Mouse (Mus musculus): ENCODE measurements around the gene D630036H23Rik. TPM values are rescaled to one million over a fixed set of nuclear protein-coding genes. Genes with fewer than 3 reads are reported as not detected.
"Not testable (repeated sequence)": the region's sequence is repeated elsewhere in the genome, so short reads cannot be mapped to it uniquely, and the experiment has no call there.

Gene D630036H23Rik
- polyA plus RNA-seq, 1 experiment, result 0.32 TPM

DNA sequence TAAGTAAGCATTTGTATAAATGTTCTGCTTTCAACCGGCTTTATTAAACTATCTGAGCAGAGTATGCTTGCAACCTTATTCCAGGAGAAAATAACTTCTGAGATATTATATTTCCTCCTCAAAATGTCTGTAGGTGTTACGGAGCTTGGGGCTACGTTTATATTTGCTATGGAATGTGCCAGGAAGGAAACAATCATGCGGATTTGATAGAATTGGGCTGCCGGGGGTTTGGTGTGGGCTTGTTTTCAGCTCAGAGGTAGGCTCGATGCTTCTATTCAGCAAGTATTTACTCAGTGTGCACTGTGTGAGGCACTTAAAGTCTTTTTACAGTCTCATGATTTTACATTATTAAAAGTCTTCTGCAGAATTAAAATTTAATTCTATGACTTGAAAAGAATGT lies 3.4 kb upstream of the D630036H23Rik start:
- Histone ChIP-seq H3K27me3 (ENCODE audit: control insufficient read depth, insufficient read depth, low read length) (no peaks in the 10 kb centered on the region), H3K4me3 (ENCODE audit: extremely low read depth, insufficient read depth, insufficient read length) (no peak overlapping the region), H3K4me1 (ENCODE audit: control insufficient read depth, insufficient read depth, insufficient read length) (no peaks in the 10 kb centered on the region; the same call in none of the 2 replicates), H3K36me3 (ENCODE audit: control insufficient read depth, insufficient read depth, low read length) (no peaks in the 10 kb centered on the region), H3K27ac (ENCODE audit: insufficient read depth, low read length) (no peak overlapping the region)
- TF ChIP-seq CTCF (IDR thresholded peaks at IDR 0.05; ENCODE audit: extremely low read depth, insufficient read depth, insufficient read length, insufficient replicate concordance) (no peak), POLR2A (IDR thresholded peaks at IDR 0.05; ENCODE audit: low read depth, low read length) (no peak)
- 90% methylated on average over 6 of the region's 6 CpGs for WGBS
- DNase-seq (ENCODE audit: low read depth in 1 of 2, low spot score in 2 of 2), result no peak

DNA sequence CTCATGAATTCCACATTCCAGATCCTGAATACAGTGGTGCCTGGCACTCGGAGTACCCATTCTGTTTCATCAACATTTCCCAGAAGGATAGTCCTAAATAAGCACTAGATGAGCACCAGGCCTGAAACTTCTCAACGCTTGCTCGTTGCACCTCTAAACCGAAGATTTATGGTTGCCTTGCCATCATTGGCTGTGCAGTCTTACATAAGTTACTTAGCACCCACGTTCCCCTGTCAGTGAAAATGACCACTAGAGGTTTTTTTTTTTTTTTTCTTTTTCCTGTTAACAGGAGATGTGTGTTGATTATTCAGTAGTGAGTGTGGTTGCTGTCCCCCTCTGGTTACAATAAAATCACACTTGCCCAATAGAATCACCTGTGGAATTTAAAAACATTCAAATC lies 1.2 kb downstream of the D630036H23Rik start:
- DNase-seq (ENCODE audit: low read depth in 1 of 2, low spot score in 2 of 2), result no peak
- TF ChIP-seq POLR2A (IDR thresholded peaks at IDR 0.05; ENCODE audit: low read depth, low read length) (no peak), CTCF (IDR thresholded peaks at IDR 0.05; ENCODE audit: extremely low read depth, insufficient read depth, insufficient read length, insufficient replicate concordance) (no peak)
- Histone ChIP-seq H3K27me3 (ENCODE audit: control insufficient read depth, insufficient read depth, low read length) (no peaks in the 10 kb centered on the region), H3K36me3 (ENCODE audit: control insufficient read depth, insufficient read depth, low read length) (no peaks in the 10 kb centered on the region), H3K4me3 (ENCODE audit: extremely low read depth, insufficient read depth, insufficient read length) (no peak overlapping the region), H3K27ac (ENCODE audit: insufficient read depth, low read length) (no peak overlapping the region), H3K4me1 (ENCODE audit: control insufficient read depth, insufficient read depth, insufficient read length) (no peaks in the 10 kb centered on the region; the same call in none of the 2 replicates)
- 65% methylated on average over 5 of the region's 5 CpGs for WGBS

DNA sequence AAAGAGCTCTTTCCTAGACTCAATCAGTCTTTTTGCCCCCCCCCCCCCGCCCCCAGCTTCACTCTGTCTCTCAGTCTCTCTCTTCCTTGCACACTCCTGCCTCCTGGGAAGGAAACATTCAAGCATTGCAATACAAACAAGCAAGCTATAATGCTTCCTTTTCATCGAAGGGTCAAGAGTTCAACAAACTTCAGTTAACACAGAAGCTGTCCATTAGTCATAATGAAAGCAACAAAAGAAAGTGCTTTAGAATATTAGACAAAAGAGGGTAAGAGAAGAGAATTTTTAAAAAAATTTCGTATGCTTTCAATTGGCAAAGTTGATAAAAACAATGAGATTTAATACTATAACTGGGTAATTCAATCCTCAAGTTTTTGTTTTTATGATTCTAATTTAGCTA lies 1.7 kb downstream of the D630036H23Rik start:
- Histone ChIP-seq H3K27me3 (ENCODE audit: control insufficient read depth, insufficient read depth, low read length) (no peaks in the 10 kb centered on the region), H3K4me3 (ENCODE audit: extremely low read depth, insufficient read depth, insufficient read length) (no peak overlapping the region), H3K4me1 (ENCODE audit: control insufficient read depth, insufficient read depth, insufficient read length) (no peaks in the 10 kb centered on the region; the same call in none of the 2 replicates), H3K36me3 (ENCODE audit: control insufficient read depth, insufficient read depth, low read length) (no peaks in the 10 kb centered on the region), H3K27ac (ENCODE audit: insufficient read depth, low read length) (no peak overlapping the region)
- TF ChIP-seq CTCF (IDR thresholded peaks at IDR 0.05; ENCODE audit: extremely low read depth, insufficient read depth, insufficient read length, insufficient replicate concordance), result no peak
- TF ChIP-seq POLR2A (IDR thresholded peaks at IDR 0.05; ENCODE audit: low read depth, low read length), result no peak
- WGBS, result 70% methylated on average over 3 of the region's 3 CpGs
- no peak for DNase-seq (ENCODE audit: low read depth in 1 of 2, low spot score in 2 of 2)

DNA sequence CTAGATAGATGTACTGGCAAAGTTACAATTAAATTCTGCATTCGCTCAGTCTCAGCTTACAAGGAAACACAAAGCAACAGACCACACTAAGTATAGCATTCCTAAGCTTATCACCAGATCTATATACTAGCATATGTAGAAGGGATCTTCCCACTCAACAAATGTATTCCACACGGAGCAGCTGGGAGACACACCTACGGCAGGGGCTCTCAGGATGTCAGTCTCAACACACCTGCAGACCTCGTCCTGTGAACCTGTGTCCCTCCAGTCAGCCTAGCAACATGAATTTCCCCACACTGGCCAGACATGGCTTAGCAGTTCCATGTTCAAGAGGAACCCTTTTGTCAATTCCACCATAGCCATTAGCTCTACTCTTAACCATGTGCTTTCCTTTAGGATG lies 5.6 kb downstream of the D630036H23Rik start:
- not testable (repeated sequence) for H3K4me3 ChIP-seq (ENCODE audit: extremely low read depth, insufficient read depth, insufficient read length); H3K36me3 ChIP-seq (ENCODE audit: control insufficient read depth, insufficient read depth, low read length); H3K27me3 ChIP-seq (ENCODE audit: control insufficient read depth, insufficient read depth, low read length); DNase-seq (ENCODE audit: low read depth in 1 of 2, low spot score in 2 of 2); H3K4me1 ChIP-seq (ENCODE audit: control insufficient read depth, insufficient read depth, insufficient read length); H3K27ac ChIP-seq (ENCODE audit: insufficient read depth, low read length)
- WGBS, result 96% methylated on average over 3 of the region's 4 CpGs

DNA sequence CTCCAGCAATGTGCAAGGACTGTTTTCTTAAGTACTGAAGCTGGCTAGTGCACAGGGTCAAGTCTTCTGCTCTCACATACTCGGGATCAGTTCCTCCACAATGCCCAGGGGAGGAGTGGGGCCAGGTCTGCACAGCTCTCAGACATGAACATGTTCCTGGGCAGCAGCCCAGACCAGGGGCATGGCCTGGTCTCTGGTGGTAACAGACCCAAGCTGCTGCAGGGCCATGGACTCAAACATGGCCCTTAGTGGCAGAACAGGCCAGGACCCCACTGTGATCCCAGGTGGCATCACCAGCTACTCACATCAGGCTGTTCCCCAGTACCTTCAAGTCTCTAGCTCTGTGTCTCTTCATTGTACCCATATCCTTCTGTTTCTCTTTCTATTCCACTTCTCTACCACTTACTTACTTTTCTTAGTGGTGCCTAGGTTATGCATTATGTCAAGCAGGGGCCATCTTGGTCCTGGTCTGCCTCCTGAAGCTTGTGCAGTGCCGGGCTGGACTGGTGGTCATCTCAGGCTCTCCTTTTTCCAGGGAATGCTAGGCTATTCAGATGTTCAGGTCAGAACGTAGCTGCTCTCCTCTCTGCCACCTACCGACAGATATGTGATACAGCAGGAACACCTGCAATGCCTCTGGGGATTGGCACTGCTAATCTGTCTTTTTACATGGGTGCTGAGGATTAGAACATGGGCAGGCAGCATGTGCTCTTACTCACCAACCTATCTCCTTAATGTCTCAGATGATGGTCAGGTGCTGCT lies 8.6 kb downstream of the D630036H23Rik start:
- DNase-seq (ENCODE audit: low read depth in 1 of 2, low spot score in 2 of 2), result no peak
- no peak overlapping the region for H3K27ac ChIP-seq (ENCODE audit: insufficient read depth, low read length)
- TF ChIP-seq CTCF (IDR thresholded peaks at IDR 0.05; ENCODE audit: extremely low read depth, insufficient read depth, insufficient read length, insufficient replicate concordance) (peak; percentile 17; the same call in 1 of the 2 replicates), POLR2A (IDR thresholded peaks at IDR 0.05; ENCODE audit: low read depth, low read length) (no peak)
- H3K27me3 ChIP-seq (ENCODE audit: control insufficient read depth, insufficient read depth, low read length), result no peaks in the 10 kb centered on the region
- 65% methylated on average over 4 of the region's 4 CpGs for WGBS
- no peaks in the 10 kb centered on the region for H3K4me1 ChIP-seq (ENCODE audit: control insufficient read depth, insufficient read depth, insufficient read length)
- no peaks in the 10 kb centered on the region for H3K36me3 ChIP-seq (ENCODE audit: control insufficient read depth, insufficient read depth, low read length)
- no peak overlapping the region for H3K4me3 ChIP-seq (ENCODE audit: extremely low read depth, insufficient read depth, insufficient read length)

DNA sequence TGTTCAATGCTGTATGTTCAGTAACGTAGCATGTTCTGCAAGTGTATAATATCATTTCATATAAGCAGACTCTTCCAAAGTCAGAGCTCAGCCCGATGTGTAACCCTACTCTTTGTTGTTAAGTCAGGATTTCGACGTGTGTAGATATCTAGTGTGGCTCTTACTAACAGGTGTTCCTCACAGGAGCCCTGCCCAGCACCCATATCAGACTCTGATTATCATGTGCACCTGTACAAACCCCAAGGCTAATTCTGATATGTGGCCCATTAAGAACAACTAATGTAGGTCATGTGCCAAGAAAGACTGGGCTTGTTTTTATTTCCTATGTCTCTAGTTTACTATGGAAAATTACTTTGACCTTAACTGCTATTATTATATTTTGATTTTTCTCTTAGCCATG lies 18.0 kb downstream of the D630036H23Rik start:
- Histone ChIP-seq H3K27ac (ENCODE audit: insufficient read depth, low read length) (no peak overlapping the region), H3K36me3 (ENCODE audit: control insufficient read depth, insufficient read depth, low read length) (no peaks in the 10 kb centered on the region), H3K27me3 (ENCODE audit: control insufficient read depth, insufficient read depth, low read length) (no peaks in the 10 kb centered on the region), H3K4me1 (ENCODE audit: control insufficient read depth, insufficient read depth, insufficient read length) (no peaks in the 10 kb centered on the region; the same call in 1 of the 2 replicates), H3K4me3 (ENCODE audit: extremely low read depth, insufficient read depth, insufficient read length) (no peak overlapping the region)
- TF ChIP-seq POLR2A (IDR thresholded peaks at IDR 0.05; ENCODE audit: low read depth, low read length), result no peak
- no peak for TF ChIP-seq CTCF (IDR thresholded peaks at IDR 0.05; ENCODE audit: extremely low read depth, insufficient read depth, insufficient read length, insufficient replicate concordance)
- 88% methylated on average over 4 of the region's 4 CpGs for WGBS
- DNase-seq (ENCODE audit: low read depth in 1 of 2, low spot score in 2 of 2), result no peak

DNA sequence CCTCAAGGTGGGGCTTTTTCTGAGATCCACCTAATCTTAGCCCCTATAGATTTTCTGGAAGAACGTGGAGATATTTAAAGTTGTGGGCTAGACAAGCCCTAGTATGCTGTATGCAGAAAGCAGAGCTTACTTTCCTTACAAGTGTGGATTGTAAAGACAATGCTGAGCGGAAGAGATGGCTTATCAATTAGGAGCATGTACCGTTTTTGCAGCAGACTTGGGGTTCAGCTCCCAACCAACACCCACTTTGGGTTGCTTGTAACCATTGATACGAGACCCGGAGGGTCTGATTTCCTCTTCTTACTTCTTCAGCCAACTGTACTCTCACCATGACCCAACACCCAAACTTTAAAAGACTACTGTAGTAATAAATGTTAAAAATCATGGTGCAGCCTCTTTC lies 21.3 kb downstream of the D630036H23Rik start:
- H3K27ac ChIP-seq (ENCODE audit: insufficient read depth, low read length), result no peak overlapping the region
- no peaks in the 10 kb centered on the region for H3K36me3 ChIP-seq (ENCODE audit: control insufficient read depth, insufficient read depth, low read length)
- H3K27me3 ChIP-seq (ENCODE audit: control insufficient read depth, insufficient read depth, low read length), result no peaks in the 10 kb centered on the region
- no peak overlapping the region for H3K4me3 ChIP-seq (ENCODE audit: extremely low read depth, insufficient read depth, insufficient read length)
- TF ChIP-seq CTCF (IDR thresholded peaks at IDR 0.05; ENCODE audit: extremely low read depth, insufficient read depth, insufficient read length, insufficient replicate concordance) (no peak), POLR2A (IDR thresholded peaks at IDR 0.05; ENCODE audit: low read depth, low read length) (no peak)
- no peaks in the 10 kb centered on the region; the same call in 1 of the 2 replicates for H3K4me1 ChIP-seq (ENCODE audit: control insufficient read depth, insufficient read depth, insufficient read length)
- WGBS, result 94% methylated on average over 5 of the region's 5 CpGs
- DNase-seq (ENCODE audit: low read depth in 1 of 2, low spot score in 2 of 2), result no peak

All from spleen, adult 2 months (tissue).